Mouse (Mus musculus) hindbrain, embryonic 15.5 days (tissue): Measurements from ENCODE around the gene Wdr41. TPM values are rescaled to one million over a fixed set of nuclear protein-coding genes. Genes with fewer than 3 reads are reported as not detected.

Experiments
- ATAC-seq: fragments of 200-750 bp; cut with Nextera tagmentation; 2 replicates; pipeline ENCODE4 v1.8.0; 2017; ENCODE audit warnings: low read depth, moderate number of reproducible peaks, moderate TSS enrichment; ENCODE audit not compliant: low FRiP score
- H3K27ac ChIP-seq: fragments of 300-500 bp; sonication (generic); replicated peaks from 2 replicates; pipeline ENCODE4 v1.5.1; 2015; ENCODE audit warnings: mild to moderate bottlenecking, inconsistent platforms
- H3K27me3 ChIP-seq: fragments of 300-500 bp; sonication (generic); 2 replicates; pipeline ENCODE4 v1.6.1; 2015; ENCODE audit warnings: control low read depth, inconsistent platforms
- H3K36me3 ChIP-seq: fragments of 300-500 bp; sonication (generic); 2 replicates; pipeline ENCODE4 v1.6.1; 2015; ENCODE audit warnings: control low read depth, inconsistent platforms
- H3K4me1 ChIP-seq: fragments of 300-500 bp; sonication (generic); replicated peaks from 2 replicates; pipeline ENCODE4 v1.6.1; 2015; ENCODE audit warnings: control low read depth, inconsistent platforms
- H3K4me2 ChIP-seq: fragments of 300-500 bp; sonication (generic); 2 replicates; pipeline ENCODE4 v1.6.1; 2015; ENCODE audit warnings: moderate library complexity, mild to moderate bottlenecking, inconsistent platforms
- H3K4me3 ChIP-seq: fragments of 300-500 bp; sonication (generic); 2 replicates; pipeline ENCODE4 v1.5.1; 2015; ENCODE audit warnings: mild to moderate bottlenecking, inconsistent platforms
- H3K9ac ChIP-seq: fragments of 300-500 bp; sonication (generic); 2 replicates; pipeline ENCODE4 v1.6.1; 2015; ENCODE audit warnings: inconsistent platforms
- H3K9me3 ChIP-seq: fragments of 300-500 bp; sonication (generic); 2 replicates; pipeline ENCODE4 v1.6.1; 2016; ENCODE audit warnings: control low read depth, inconsistent platforms
- WGBS: fragments of 180-500 bp; shearing (Covaris S2); methylation state at CpG from one replicate; pipeline ENCODE4 v1.1.7; 2015; 5-methylcytosine and 5-hydroxymethylcytosine counted together
- polyA plus RNA-seq: library from polyadenylated mRNA; unstranded; fragments of >200 nt; fragmentation: Nextera tagmentation; extraction: Ambion mirVana; gene quantifications from 2 replicates; pipeline ENCODE4 v1.2.1, GENCODE M21; 2015

Wdr41 gene
- polyA plus RNA-seq, 1 experiment from 2014 or later = 28.6 TPM

DNA sequence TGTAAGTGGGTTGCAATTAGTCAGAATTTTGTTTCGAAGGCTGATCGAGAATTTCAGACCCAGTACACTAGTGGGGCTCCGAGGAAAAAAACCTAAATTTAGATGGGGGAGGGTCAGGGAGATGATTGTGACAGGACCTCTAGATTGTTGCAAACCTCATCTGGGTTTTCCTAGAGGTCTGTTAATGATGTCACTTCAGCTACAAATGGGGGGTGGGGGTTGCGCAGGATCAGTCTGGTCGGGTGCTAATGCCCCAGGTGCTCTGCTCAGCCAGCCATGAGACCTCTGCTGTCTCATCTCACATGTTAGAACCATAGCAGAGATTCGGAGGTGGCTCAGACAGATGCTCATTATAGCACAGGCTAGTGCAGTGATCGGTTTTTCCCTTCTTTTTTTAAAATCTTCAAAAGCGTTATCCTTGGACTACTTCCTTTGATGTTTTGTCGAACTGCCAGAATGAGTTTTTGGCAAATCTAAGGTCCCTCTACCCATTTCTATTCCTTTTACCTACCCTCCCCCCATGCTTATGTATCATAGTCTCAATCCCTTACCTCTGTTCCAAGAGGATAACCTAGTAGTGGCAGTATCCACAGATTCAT lies 64.1 kb downstream of the Wdr41 start:
- H3K9ac ChIP-seq = no peak overlapping the region
- H3K4me1 ChIP-seq = no peaks in the 10 kb centered on the region
- WGBS = 80% methylated on average over 9 of the region's 9 CpGs
- no peaks in the 10 kb centered on the region for H3K27me3 ChIP-seq
- no peaks in the 10 kb centered on the region for H3K9me3 ChIP-seq
- H3K4me2 ChIP-seq = no peak overlapping the region
- no peak overlapping the region for H3K27ac ChIP-seq
- ATAC-seq = no peak
- H3K36me3 ChIP-seq = no peaks in the 10 kb centered on the region
- no peak overlapping the region for H3K4me3 ChIP-seq

GRCm38 (mm10) chr13:95044108-95044507 lies 68.0 kb downstream of the Wdr41 start:
- no peaks in the 10 kb centered on the region for H3K36me3 ChIP-seq
- WGBS = 44% methylated on average over 1 of the region's 1 CpGs
- ATAC-seq = no peak

GRCm38 (mm10) chr13:95050398-95050797 lies 74.3 kb downstream of the Wdr41 start:
- Histone ChIP-seq H3K27me3 (no peaks in the 10 kb centered on the region), H3K4me3 (no peak overlapping the region), H3K27ac (no peak overlapping the region), H3K4me1 (no peaks in the 10 kb centered on the region), H3K9ac (no peak overlapping the region), H3K36me3 (no peaks in the 10 kb centered on the region), H3K4me2 (no peak overlapping the region), H3K9me3 (no peaks in the 10 kb centered on the region)
- ATAC-seq = no peak
- WGBS = 86% methylated on average over 4 of the region's 4 CpGs

More at GRCm38 (mm10) chr13:95044108-95044507, 68.0 kb downstream of the Wdr41 start:
- Histone ChIP-seq H3K27me3 (no peaks in the 10 kb centered on the region), H3K27ac (no peak overlapping the region), H3K4me3 (no peak overlapping the region), H3K4me1 (no peaks in the 10 kb centered on the region), H3K9me3 (no peaks in the 10 kb centered on the region), H3K4me2 (no peak overlapping the region), H3K9ac (no peak overlapping the region)

DNA sequence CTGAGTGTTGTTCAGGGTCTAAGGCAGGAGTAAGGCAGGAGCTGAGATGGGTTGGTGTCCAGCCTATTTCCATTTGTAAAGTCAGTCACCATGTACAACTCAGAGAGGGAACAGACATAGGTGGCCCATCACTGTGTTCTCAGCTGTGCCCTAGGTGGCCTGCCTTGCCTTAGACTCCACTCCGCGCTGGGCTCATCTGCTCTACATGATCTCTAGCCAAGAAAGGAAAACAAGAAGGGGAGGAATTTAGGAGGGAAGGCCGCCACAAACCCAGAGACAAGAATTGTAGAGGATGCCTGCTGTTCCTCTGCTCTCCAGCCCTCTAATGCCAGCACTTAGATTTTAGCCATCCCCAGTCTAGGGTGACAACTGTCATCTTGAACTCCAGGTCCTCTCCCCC lies 76.3 kb downstream of the Wdr41 start:
- H3K9me3 ChIP-seq = no peaks in the 10 kb centered on the region
- H3K4me3 ChIP-seq = no peak overlapping the region
- no peak overlapping the region for H3K9ac ChIP-seq
- H3K4me2 ChIP-seq = no peak overlapping the region
- no peak for ATAC-seq
- H3K36me3 ChIP-seq = no peaks in the 10 kb centered on the region
- no peaks in the 10 kb centered on the region for H3K4me1 ChIP-seq
- 92% methylated on average over 3 of the region's 3 CpGs for WGBS
- no peak overlapping the region for H3K27ac ChIP-seq
- H3K27me3 ChIP-seq = no peaks in the 10 kb centered on the region

DNA sequence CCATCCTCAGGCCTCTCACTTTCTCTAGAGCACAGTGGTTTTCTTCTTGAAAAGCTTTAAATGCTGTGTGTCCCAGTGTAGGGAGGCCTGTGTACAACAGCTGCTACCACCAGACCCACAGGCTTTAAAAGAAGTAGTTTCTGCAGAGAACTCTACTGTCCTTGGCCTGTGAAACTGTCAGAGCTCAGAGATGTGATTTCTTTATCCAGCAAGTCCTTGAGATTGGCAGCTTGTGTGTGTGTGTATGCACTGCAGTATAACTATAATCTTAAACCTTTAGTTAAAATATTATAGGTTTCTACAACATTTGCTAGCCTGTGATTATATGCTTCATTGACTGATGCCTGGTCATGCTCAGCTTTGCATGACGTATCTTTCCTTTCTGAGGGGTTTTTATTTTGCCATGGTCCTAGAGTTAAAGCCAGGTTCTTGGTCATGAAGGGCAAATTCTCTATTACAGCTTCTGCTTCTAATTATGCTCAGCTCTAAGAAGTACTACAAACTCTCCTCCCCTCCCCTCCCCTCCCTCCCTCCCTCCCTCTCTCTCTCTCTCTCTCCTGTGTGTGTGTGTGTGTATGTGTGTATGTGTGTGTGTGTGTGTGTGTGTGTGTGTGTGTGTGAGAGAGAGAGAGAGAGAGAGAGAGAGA lies 79.7 kb downstream of the Wdr41 start:
- Histone ChIP-seq H3K9ac (no peak overlapping the region), H3K36me3 (no peaks in the 10 kb centered on the region), H3K27ac (no peak overlapping the region), H3K4me3 (no peak overlapping the region), H3K4me2 (no peak overlapping the region), H3K27me3 (no peaks in the 10 kb centered on the region), H3K9me3 (no peaks in the 10 kb centered on the region), H3K4me1 (no peaks in the 10 kb centered on the region)
- ATAC-seq = no peak
- WGBS = 85% methylated on average over 1 of the region's 1 CpGs

GRCm38 (mm10) chr13:95056501-95057280 lies 80.5 kb downstream of the Wdr41 start:
- 83% methylated on average over 11 of the region's 11 CpGs for WGBS
- Histone ChIP-seq H3K36me3 (no peaks in the 10 kb centered on the region), H3K4me1 (no peaks in the 10 kb centered on the region), H3K4me2 (no peak overlapping the region), H3K9ac (no peak overlapping the region), H3K27ac (no peak overlapping the region), H3K9me3 (no peaks in the 10 kb centered on the region), H3K27me3 (no peaks in the 10 kb centered on the region), H3K4me3 (no peak overlapping the region)
- no peak for ATAC-seq

GRCm38 (mm10) chr13:95058885-95059284 lies 82.7 kb downstream of the Wdr41 start:
- Histone ChIP-seq H3K9me3 (no peaks in the 10 kb centered on the region), H3K4me2 (no peak overlapping the region), H3K9ac (no peak overlapping the region), H3K4me1 (no peaks in the 10 kb centered on the region), H3K27ac (no peak overlapping the region), H3K4me3 (no peak overlapping the region), H3K36me3 (no peaks in the 10 kb centered on the region), H3K27me3 (no peaks in the 10 kb centered on the region)
- ATAC-seq = no peak
- 93% methylated on average over 4 of the region's 4 CpGs for WGBS

- no peak overlapping the region for H3K4me2 ChIP-seq
- H3K36me3 ChIP-seq = no peaks in the 10 kb centered on the region
- H3K27ac ChIP-seq = no peak overlapping the region
- no peaks in the 10 kb centered on the region for H3K27me3 ChIP-seq
- no peaks in the 10 kb centered on the region for H3K4me1 ChIP-seq
- H3K9ac ChIP-seq = no peak overlapping the region
- 68% methylated on average over 4 of the region's 4 CpGs for WGBS
- no peak for ATAC-seq
- H3K4me3 ChIP-seq = no peak overlapping the region
- H3K9me3 ChIP-seq = no peaks in the 10 kb centered on the region
These were observed 87.4 kb downstream of the Wdr41 start for GRCm38 (mm10) chr13:95063390-95064017.

GRCm38 (mm10) chr13:95067854-95068253 lies 91.7 kb downstream of the Wdr41 start:
- no peak overlapping the region for H3K9ac ChIP-seq
- H3K4me2 ChIP-seq = no peak overlapping the region
- H3K27me3 ChIP-seq = no peaks in the 10 kb centered on the region
- ATAC-seq = no peak
- WGBS = 68% methylated on average over 6 of the region's 6 CpGs
- H3K27ac ChIP-seq = no peak overlapping the region
- no peaks in the 10 kb centered on the region for H3K9me3 ChIP-seq
- no peaks in the 10 kb centered on the region for H3K4me1 ChIP-seq
- H3K36me3 ChIP-seq = no peaks in the 10 kb centered on the region
- H3K4me3 ChIP-seq = no peak overlapping the region

- no peak overlapping the region for H3K4me2 ChIP-seq
- H3K4me3 ChIP-seq = no peak overlapping the region
- no peak for ATAC-seq
- no peak overlapping the region for H3K27ac ChIP-seq
- H3K4me1 ChIP-seq = peaks cover 8% of the 10 kb centered on the region
- no peaks in the 10 kb centered on the region for H3K9me3 ChIP-seq
- H3K9ac ChIP-seq = no peak overlapping the region
- no peaks in the 10 kb centered on the region for H3K36me3 ChIP-seq
- H3K27me3 ChIP-seq = no peaks in the 10 kb centered on the region
These were observed 94.1 kb downstream of the Wdr41 start for GRCm38 (mm10) chr13:95070268-95070667.
